Mouse (Mus musculus): ENCODE measurements around the gene Ifitm1.

- TF ChIP-seq POLR2A (IDR thresholded peaks at IDR 0.05; ENCODE audit: insufficient read length, low read depth) (no peak), USF1 (IDR thresholded peaks at IDR 0.05; ENCODE audit: low read depth) (no peak), TCF12 (IDR thresholded peaks at IDR 0.05; ENCODE audit: insufficient read depth, poor library complexity, severe bottlenecking) (no peak), SRF (IDR thresholded peaks at IDR 0.05; ENCODE audit: control insufficient read depth, insufficient read length, low read depth) (no peak), MYOD1 (IDR thresholded peaks at IDR 0.05; ENCODE audit: control insufficient read depth in 1 of 3, insufficient read length in 2 of 3, low read depth in 2 of 3) (no peak), CEBPB (IDR thresholded peaks at IDR 0.05; ENCODE audit: insufficient read depth, poor library complexity, severe bottlenecking) (no peak), MAX (IDR thresholded peaks at IDR 0.05; ENCODE audit: low read depth) (no peak), POLR2AphosphoS2 (IDR thresholded peaks at IDR 0.05; ENCODE audit: insufficient read length, low read depth) (no peak), MYOG (IDR thresholded peaks at IDR 0.05; ENCODE audit: control insufficient read depth in 1 of 3, insufficient read depth in 1 of 3, insufficient read length in 2 of 3, low read depth in 2 of 3) (no peak), E2F4 (IDR thresholded peaks at IDR 0.05; ENCODE audit: insufficient read depth) (no peak), TCF3 (IDR thresholded peaks at IDR 0.05; ENCODE audit: insufficient read length, low read depth) (no peak)
Observed at GRCm38 (mm10) chr7:140927181-140927580, 39.8 kb upstream of the Ifitm1 start.

Measured in myocyte (in vitro differentiated cells).